Mouse (Mus musculus) CH12.LX (cell line): ENCODE measurements around the gene Hdac6. TPM values are rescaled to one million over a fixed set of nuclear protein-coding genes. Genes with fewer than 3 reads are reported as not detected.

ENCODE experiments used
- DNase-seq: peaks from one replicate; pipeline ENCODE4 v3.0.0-alpha.2; 2013; ENCODE audit errors: extremely low read depth
- H3K27ac ChIP-seq: 2 replicates; pipeline ENCODE4 v1.5.1; 2012; ENCODE audit warnings: low read depth, mild to moderate bottlenecking, control low read depth, moderate library complexity; ENCODE audit not compliant: insufficient read depth
- H3K27me3 ChIP-seq: replicated peaks from 2 replicates; pipeline ENCODE3; 2012; ENCODE audit warnings: inconsistent platforms
- H3K36me3 ChIP-seq, 2 experiments: replicated peaks in 1 of 2; 2 replicates each; pipeline versions ENCODE3 to v1.6.1; 2012; ENCODE audit warnings: inconsistent platforms in 1 of 2, low read length in 1 of 2, mild to moderate bottlenecking in 1 of 2, mixed read lengths in 1 of 2, moderate library complexity in 1 of 2; ENCODE audit not compliant: control insufficient read depth in 1 of 2, insufficient read depth in 1 of 2
- H3K4me1 ChIP-seq, 2 experiments: 2 replicates each; pipeline ENCODE4 v1.6.1; 2012; ENCODE audit warnings: inconsistent platforms in 1 of 2, moderate library complexity in 1 of 2; ENCODE audit not compliant: insufficient read depth in 2 of 2, control insufficient read depth in 1 of 2
- H3K4me2 ChIP-seq: 2 replicates; pipeline ENCODE4 v1.6.1; 2012; ENCODE audit warnings: low read depth, mild to moderate bottlenecking, control low read depth; ENCODE audit not compliant: poor library complexity, insufficient read depth, severe bottlenecking
- H3K4me3 ChIP-seq, 3 experiments: fragments of 150-350 bp in 1 of 3; sonication (generic) in 1 of 3; replicated peaks in 1 of 3; 2 replicates each; pipeline versions ENCODE3 to v1.5.1; 2011 to 2012; ENCODE audit warnings: low read depth in 2 of 3, low read length in 2 of 3, mild to moderate bottlenecking in 2 of 3, moderate library complexity in 2 of 3, control low read depth in 1 of 3, improper control_type of control experiment in 1 of 3, inconsistent platforms in 1 of 3, mixed read lengths in 1 of 3; ENCODE audit not compliant: poor library complexity in 1 of 3
- H3K79me2 ChIP-seq: replicated peaks from 2 replicates; pipeline ENCODE4 v1.6.1; 2012; ENCODE audit warnings: mild to moderate bottlenecking, moderate library complexity; ENCODE audit not compliant: control insufficient read depth, poor library complexity, insufficient read depth, severe bottlenecking; ENCODE audit errors: extremely low read depth
- H3K9ac ChIP-seq: 2 replicates; pipeline ENCODE4 v1.6.1; 2012; ENCODE audit warnings: low read depth, mild to moderate bottlenecking, control low read depth, moderate library complexity; ENCODE audit not compliant: insufficient read depth
- H3K9me3 ChIP-seq: replicated peaks from 2 replicates; pipeline ENCODE3; 2012; ENCODE audit warnings: low read length, inconsistent platforms, mixed read lengths
- CHD1 ChIP-seq: IDR thresholded peaks from 2 replicates; pipeline ENCODE4 v1.6.1; 2012; ENCODE audit warnings: low read depth, low read length, improper control_type of control experiment, inconsistent platforms
- E2F4 ChIP-seq: IDR thresholded peaks from 2 replicates; pipeline ENCODE4 v1.6.1; 2011; ENCODE audit warnings: low read depth, low read length, improper control_type of control experiment; ENCODE audit not compliant: insufficient replicate concordance
- EP300 ChIP-seq: IDR thresholded peaks from 2 replicates; pipeline ENCODE4 v1.6.1; 2011; ENCODE audit warnings: low read length, improper control_type of control experiment
- JUND ChIP-seq: conservative IDR thresholded peaks from 2 replicates; pipeline ENCODE4 v1.6.1; 2011; ENCODE audit warnings: low read depth, low read length, improper control_type of control experiment
- MEF2A ChIP-seq: IDR thresholded peaks from 2 replicates; pipeline ENCODE4 v1.6.1; 2014; ENCODE audit warnings: low read depth, mild to moderate bottlenecking, inconsistent platforms, low read length, improper control_type of control experiment, borderline replicate concordance
- MYC ChIP-seq: IDR thresholded peaks from 2 replicates; pipeline ENCODE4 v1.6.1; 2011; ENCODE audit warnings: low read depth, mild to moderate bottlenecking, improper control_type of control experiment, low read length
- PAX5 ChIP-seq: IDR thresholded peaks from 2 replicates; pipeline ENCODE4 v1.6.1; 2012; ENCODE audit warnings: low read length, inconsistent platforms, mixed read lengths
- POLR2A ChIP-seq: IDR thresholded peaks from 2 replicates; pipeline ENCODE4 v1.6.1; 2011; ENCODE audit warnings: low read depth, mild to moderate bottlenecking, improper control_type of control experiment, low read length
- POLR2AphosphoS2 ChIP-seq: IDR thresholded peaks from 2 replicates; pipeline ENCODE4 v1.6.1; 2011; ENCODE audit warnings: low read depth, low read length, improper control_type of control experiment
- SMC3 ChIP-seq: IDR thresholded peaks from 2 replicates; pipeline ENCODE4 v1.6.1; 2011; ENCODE audit warnings: low read depth, low read length, improper control_type of control experiment
- ZC3H11A ChIP-seq: IDR thresholded peaks from 2 replicates; pipeline ENCODE4 v1.6.1; 2012; ENCODE audit warnings: low read depth, mild to moderate bottlenecking, inconsistent platforms, low read length, improper control_type of control experiment
- dilution Hi-C: fragments of 300-500 bp; cut with MboI; formaldehyde crosslinking; loops from 2 replicates; pipeline ENCODE4 v1.14.3; 2020; ENCODE audit warnings: low sequenced_read_pairs; ENCODE audit not compliant: extremely low pct_unique_long_range_greater_than_20kb, extremely low pct_ligation_motif_present
- in situ Hi-C: fragments of 300-500 bp; cut with MboI; formaldehyde crosslinking; loops from 3 replicates; pipeline ENCODE4 v1.14.3; 2019; ENCODE audit warnings: low sequenced_read_pairs, low pct_ligation_motif_present, low pct_unique_long_range_greater_than_20kb, mixed read lengths
- polyA plus RNA-seq: library from polyadenylated mRNA; unstranded; fragments of >175 nt; gene quantifications from 2 replicates; pipeline ENCODE4 v1.2.1, GENCODE M21; 2012; ENCODE audit warnings: low read depth; ENCODE audit not compliant: insufficient read length
- total RNA-seq, 2 experiments: library from RNA; depleted of rRNA; stranded (reverse); fragments of 300-350 nt in 1 of 2; fragments of >200 nt in 1 of 2; gene quantifications; 2 replicates each; pipeline ENCODE4 v1.2.3; 2012 to 2014

Hdac6 gene
- total and polyA plus RNA-seq, 3 experiments = 13.7 to 19.9 (median 19.7) TPM

- Histone ChIP-seq H3K27me3 (no peaks in the 10 kb centered on the region), H3K79me2 (no peaks in the 10 kb centered on the region), H3K9ac (no peak overlapping the region), H3K36me3 (no peaks in the 10 kb centered on the region), H3K9me3 (no peaks in the 10 kb centered on the region), H3K27ac (no peak overlapping the region), H3K4me1 (peaks cover 3 to 9% of the 10 kb centered on the region in 2 experiments; a peak in 3 of 4 replicates), H3K4me2 (no peak overlapping the region), H3K4me3 (no peak overlapping the region)
- dilution Hi-C loops (no loop called here), in situ Hi-C loops (no loop called here)
- TF ChIP-seq CHD1 (no peak), EP300 (no peak), E2F4 (no peak), ZC3H11A (no peak), PAX5 (no peak), POLR2A (no peak), POLR2AphosphoS2 (no peak), SMC3 (no peak), MEF2A (no peak)
- no peak for DNase-seq
These were observed 20.0 kb upstream of the Hdac6 start for GRCm38 (mm10) chrX:7967596-7968201.

GRCm38 (mm10) chrX:7966161-7966560 is 18.5 kb upstream of the Hdac6 start:
- in situ Hi-C loops = no loop called here
- no peak overlapping the region for H3K9ac ChIP-seq
- TF ChIP-seq PAX5 (no peak), MYC (no peak)
- no peaks in the 10 kb centered on the region for H3K79me2 ChIP-seq
- H3K36me3 ChIP-seq = no peaks in the 10 kb centered on the region
- no peak overlapping the region for H3K4me2 ChIP-seq
- no peaks in the 10 kb centered on the region for H3K27me3 ChIP-seq
- H3K4me1 ChIP-seq = peaks cover 3 to 9% of the 10 kb centered on the region in 2 experiments; a peak in 3 of 4 replicates
- no peak overlapping the region for H3K4me3 ChIP-seq
- no peaks in the 10 kb centered on the region for H3K9me3 ChIP-seq
- DNase-seq = no peak
- dilution Hi-C loops = no loop called here
- H3K27ac ChIP-seq = no peak overlapping the region

GRCm38 (mm10) chrX:7963829-7964626 is 16.3 kb upstream of the Hdac6 start:
- DNase-seq = no peak
- Histone ChIP-seq H3K27me3 (no peaks in the 10 kb centered on the region), H3K36me3 (no peaks in the 10 kb centered on the region), H3K79me2 (no peaks in the 10 kb centered on the region), H3K9me3 (no peaks in the 10 kb centered on the region), H3K9ac (no peak overlapping the region), H3K27ac (no peak overlapping the region), H3K4me3 (no peak overlapping the region), H3K4me1 (peaks cover 3 to 9% of the 10 kb centered on the region in 2 experiments; a peak in 3 of 4 replicates), H3K4me2 (no peak overlapping the region)
- no peak for TF ChIP-seq JUND
- in situ Hi-C loops = no loop called here
- dilution Hi-C loops = no loop called here
